Mouse (Mus musculus) MEL-GATA-1-ER (cell line): ENCODE measurements around the gene Gm12253.

Experiments
- DNase-seq: peaks from one replicate; pipeline ENCODE4 v3.0.0-alpha.2; 2012; ENCODE audit warnings: low read depth; ENCODE audit errors: extremely low read depth

Gene Gm12253

DNA sequence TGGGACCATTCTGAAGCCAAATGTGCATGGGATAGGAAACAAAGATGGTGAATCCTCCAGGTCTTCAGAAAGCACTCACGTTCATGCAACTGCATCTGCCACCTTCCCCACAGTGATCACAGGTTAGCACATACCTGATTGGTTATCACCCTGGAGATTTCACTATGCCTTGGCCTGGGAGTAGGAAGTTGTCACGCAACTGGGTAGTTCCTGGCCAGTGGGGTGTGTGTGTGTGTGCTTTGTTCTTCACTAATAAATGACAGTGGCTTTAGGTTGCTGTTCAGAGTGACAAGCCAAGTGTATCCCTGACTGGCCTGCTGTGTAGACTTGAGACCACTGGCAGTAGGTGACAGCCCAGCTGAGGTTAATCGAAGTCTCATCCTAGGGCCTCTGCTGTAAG lies at the start of gene Gm12253:
Gm12253 (plus strand) TSS at position 301 of the 400 bp plus-strand sequence.
- no peak for DNase-seq

DNA sequence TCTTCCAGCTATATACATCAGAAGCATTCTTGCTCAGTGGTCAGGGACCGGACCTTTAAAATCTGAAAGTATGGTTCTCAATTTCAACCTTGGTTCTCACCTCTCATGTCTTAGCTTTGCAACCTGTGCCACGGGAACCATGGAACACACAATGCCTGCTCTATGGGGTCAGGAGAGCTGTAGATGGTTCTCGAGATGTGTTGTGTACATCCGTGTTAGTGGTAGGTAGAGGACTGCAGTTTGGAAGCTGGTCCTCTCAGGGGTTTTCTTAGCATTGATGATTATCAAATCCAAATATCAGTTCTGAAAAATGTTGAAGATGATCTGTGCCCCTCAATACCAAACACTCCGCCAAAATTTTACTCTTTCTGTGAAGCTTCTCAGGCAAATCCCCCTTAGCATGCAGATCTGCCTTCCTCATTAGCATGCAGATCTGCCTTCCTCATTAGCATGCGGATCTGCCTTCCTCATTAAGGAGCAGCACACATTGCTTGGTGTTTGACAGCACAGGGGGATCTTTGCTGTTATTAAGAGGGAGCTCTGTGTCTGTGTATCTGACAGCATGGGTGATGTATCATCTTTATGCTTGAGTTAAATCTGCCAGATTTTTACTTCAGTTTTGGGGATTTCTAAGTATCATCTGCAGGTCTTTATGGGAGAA lies 32.2 kb upstream of the Gm12253 start:
- DNase-seq, result no peak

DNA sequence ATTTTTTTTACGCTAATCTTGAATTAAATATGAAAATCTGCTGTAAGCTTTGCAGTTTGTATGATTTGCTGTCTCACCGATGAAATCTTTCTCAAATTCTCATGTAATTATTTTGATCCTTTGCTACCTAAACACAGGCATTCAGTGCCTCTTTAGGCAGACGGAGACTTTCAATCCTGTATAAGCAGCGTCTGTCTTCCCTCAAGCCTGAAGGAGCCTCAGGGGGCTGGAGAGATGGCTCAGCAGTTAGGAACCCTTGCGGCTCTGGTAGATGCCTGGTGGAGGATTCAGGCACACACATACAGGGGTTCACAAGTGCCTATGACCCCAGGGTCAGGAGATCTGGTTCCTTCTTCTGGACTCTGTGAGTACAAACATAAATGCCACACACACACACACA lies 31.7 kb upstream of the Gm12253 start:
- DNase-seq, result no peak

DNA sequence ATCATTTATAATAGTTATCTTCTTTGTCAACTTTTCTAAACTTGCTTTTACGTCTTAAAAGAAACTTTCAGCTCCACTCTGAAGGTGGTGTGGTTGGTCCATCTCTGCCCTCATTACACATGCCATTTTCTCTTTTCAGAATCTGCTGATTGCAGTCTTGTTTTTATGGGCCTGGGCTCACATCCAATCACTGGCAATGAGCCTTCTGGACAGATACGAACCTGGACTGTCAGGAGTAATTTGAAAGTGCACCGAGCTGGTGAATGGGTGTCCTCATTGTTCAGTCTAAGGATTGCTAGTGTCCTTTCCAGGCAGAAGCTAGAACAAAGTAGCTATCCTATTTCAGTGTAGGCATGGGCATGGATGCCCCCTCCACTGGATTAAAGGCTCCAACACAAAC lies 24.3 kb upstream of the Gm12253 start:
- no peak for DNase-seq

DNA sequence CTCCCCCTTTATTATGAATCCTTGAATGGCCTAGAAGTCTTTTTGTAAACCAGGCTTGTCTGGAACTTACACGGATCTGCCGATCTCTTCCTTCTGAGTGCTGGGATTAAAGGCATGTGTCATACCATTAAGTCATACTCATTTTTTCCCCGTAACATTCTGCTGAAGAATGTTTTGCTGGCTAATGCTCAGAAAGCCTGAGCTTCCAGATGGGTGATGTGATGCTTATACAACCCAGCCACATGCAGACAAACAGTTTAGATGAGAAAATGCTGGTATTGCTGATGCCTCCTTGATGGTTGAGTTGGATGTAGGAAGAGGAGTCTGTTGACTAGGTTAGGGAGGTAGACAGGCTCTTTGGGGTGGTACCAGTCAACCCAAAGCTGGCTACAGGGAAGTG lies 14.0 kb upstream of the Gm12253 start:
- DNase-seq, result no peak

DNA sequence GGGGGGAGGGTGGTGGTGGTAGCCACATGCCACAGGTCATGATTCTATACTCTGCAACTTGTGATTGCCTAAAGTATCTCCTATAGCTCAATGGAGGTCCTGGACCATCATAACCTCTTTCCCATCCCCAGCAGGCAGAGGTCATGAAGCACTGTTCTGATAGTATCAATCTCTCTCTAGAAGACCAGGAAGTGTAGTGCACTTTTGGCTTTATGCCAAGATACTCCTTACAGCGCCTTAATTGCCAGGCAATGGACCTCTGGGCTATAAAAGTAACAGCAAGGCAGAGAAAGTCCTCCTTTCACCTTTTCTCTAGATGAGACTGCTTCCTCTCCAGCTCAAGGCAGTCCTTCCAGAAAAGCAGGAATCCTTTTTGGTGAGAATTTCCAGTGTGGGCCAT lies 11.5 kb upstream of the Gm12253 start, which contains the start of gene 1810065E05Rik:
1810065E05Rik (plus strand) TSS at position 297 of the 400 bp plus-strand sequence.
- DNase-seq, result no peak

DNA sequence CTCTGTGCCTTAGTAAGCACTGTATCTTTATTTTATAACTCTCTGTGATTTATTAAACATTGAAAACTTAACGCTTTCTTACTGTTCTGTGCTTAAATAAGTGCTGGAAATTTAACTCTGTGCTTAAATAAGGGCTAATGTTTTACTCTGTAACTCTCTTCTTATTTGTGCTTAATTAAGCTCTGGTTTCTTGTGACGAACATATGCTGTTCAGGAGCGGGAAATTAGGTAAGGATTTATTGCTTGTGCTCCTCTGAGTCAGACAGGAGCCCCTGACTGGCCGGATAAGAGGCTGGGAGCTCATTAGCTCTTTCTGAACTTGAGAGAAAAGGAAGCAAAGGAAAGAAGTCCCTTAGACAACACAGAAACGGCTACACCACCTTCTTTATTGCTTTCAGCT lies 5.5 kb downstream of the Gm12253 start:
- no peak for DNase-seq

DNA sequence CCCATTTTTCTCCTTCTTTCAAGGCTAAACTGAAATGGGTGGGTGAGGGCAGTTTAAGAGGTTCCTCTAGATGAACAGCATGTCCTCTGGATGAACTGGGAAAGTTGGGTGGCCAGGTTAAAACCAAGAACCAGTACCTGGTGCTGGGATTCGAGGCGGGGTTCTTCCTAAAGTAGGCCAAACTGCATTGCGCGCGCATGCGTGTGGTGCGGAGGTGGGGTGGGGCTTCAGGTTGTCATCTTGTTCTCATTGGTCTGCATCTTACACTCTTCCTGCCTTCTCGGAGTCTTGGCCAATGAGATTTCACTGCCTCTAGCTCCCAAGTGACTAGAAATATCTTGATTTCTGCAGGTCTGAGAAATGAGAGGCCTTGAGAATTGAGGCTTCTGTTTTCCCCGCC lies 20.4 kb downstream of the Gm12253 start, which contains the start of gene Lypd9:
Lypd9 (minus strand) TSS at position 165 of the 400 bp plus-strand sequence.
- DNase-seq, result no peak

DNA sequence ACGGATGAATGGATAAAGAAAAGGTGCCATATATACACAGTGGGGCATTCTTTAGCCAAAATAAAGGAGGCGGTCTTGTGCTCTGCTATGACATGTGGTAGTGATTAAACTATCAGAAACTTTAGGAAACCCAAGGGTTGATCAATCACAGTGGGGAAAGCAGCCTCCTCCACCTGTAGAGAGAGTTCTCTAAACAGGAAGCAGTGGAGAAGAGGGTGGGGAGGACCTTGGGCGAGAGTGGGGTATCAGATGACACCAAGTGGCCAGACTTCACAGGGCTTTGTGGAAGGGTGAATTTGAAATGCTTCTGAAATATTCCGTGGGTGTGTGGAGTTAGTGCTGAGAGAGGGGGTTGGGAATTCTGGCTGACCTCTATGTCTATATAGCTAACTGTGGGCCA lies 21.2 kb downstream of the Gm12253 start:
- no peak for DNase-seq

DNA sequence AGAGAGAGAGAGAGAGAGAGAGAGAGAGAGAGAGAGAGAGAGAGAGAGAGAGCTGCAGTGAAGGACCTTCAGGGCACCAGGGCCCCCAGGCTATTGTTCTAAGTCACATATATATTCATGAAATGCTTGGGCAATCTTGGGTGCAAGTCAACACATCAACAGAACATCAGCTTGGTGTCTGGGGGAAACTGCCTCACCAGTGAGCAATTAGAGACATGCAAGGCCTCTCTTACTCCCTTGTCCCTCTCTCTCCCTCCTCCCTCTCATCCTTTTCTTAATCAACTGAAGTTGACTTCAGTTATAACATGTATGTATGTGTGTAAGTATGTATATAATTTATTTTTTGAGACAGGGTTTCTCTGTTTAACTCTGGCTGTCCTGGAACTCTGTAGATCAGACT lies 29.8 kb downstream of the Gm12253 start, which contains the start of gene Olfr30:
Olfr30 (minus strand) TSS at position 101 of the 400 bp plus-strand sequence.
- DNase-seq, result no peak
